Mouse (Mus musculus): Measurements from ENCODE around the gene Rbfox1. TPM values are rescaled to one million over a fixed set of nuclear protein-coding genes. Genes with fewer than 3 reads are reported as not detected.

Gene Rbfox1
- polyA plus RNA-seq, 2 experiments from 2014 or later = not detected

- ATAC-seq = no peak
Observed at GRCm38 (mm10) chr16:6716214-6716911, 831.2 kb downstream of the Rbfox1 start.

- ATAC-seq = no peak
Observed at GRCm38 (mm10) chr16:6719027-6719426, 833.9 kb downstream of the Rbfox1 start.

- ATAC-seq = no peak
Observed at GRCm38 (mm10) chr16:6732646-6733045, 847.5 kb downstream of the Rbfox1 start.

- no peak for ATAC-seq
Observed at GRCm38 (mm10) chr16:6733427-6733826, 848.3 kb downstream of the Rbfox1 start.

GRCm38 (mm10) chr16:6736566-6736965, 851.4 kb downstream of the Rbfox1 start:
- ATAC-seq = no peak

GRCm38 (mm10) chr16:6736998-6737397, 851.8 kb downstream of the Rbfox1 start:
- ATAC-seq = no peak

GRCm38 (mm10) chr16:6746116-6746515, 861.0 kb downstream of the Rbfox1 start:
- ATAC-seq = no peak

GRCm38 (mm10) chr16:6750491-6750890, 865.3 kb downstream of the Rbfox1 start:
- ATAC-seq = no peak

- ATAC-seq = no peak
Observed at GRCm38 (mm10) chr16:6754847-6755246, 869.7 kb downstream of the Rbfox1 start.

GRCm38 (mm10) chr16:6769495-6770237, 884.5 kb downstream of the Rbfox1 start:
- ATAC-seq = no peak

- ATAC-seq = no peak
Observed at GRCm38 (mm10) chr16:6777506-6778185, 892.5 kb downstream of the Rbfox1 start.

GRCm38 (mm10) chr16:6784144-6784543, 899.0 kb downstream of the Rbfox1 start:
- ATAC-seq = no peak

GRCm38 (mm10) chr16:6785026-6785425, 899.9 kb downstream of the Rbfox1 start:
- ATAC-seq = no peak

- no peak for ATAC-seq
Observed at GRCm38 (mm10) chr16:6791218-6791617, 906.1 kb downstream of the Rbfox1 start.

- ATAC-seq = no peak
Observed at GRCm38 (mm10) chr16:6791655-6792054, 906.5 kb downstream of the Rbfox1 start.

GRCm38 (mm10) chr16:6806246-6806645, 921.1 kb downstream of the Rbfox1 start:
- ATAC-seq = no peak

GRCm38 (mm10) chr16:6807835-6808234, 922.7 kb downstream of the Rbfox1 start:
- no peak for ATAC-seq

- ATAC-seq = no peak
Observed at GRCm38 (mm10) chr16:6813871-6814270, 928.7 kb downstream of the Rbfox1 start.

GRCm38 (mm10) chr16:6821741-6822140, 936.6 kb downstream of the Rbfox1 start:
- no peak for ATAC-seq

- no peak for ATAC-seq
Observed at GRCm38 (mm10) chr16:6829892-6830524, 944.9 kb downstream of the Rbfox1 start.

- ATAC-seq = no peak
Observed at GRCm38 (mm10) chr16:6833486-6833885, 948.3 kb downstream of the Rbfox1 start.

GRCm38 (mm10) chr16:6835051-6835450, 949.9 kb downstream of the Rbfox1 start:
- no peak for ATAC-seq

All from activated CD4-positive, CD25-positive, alpha-beta regulatory T cell, adult 4 months (primary cell).